Mouse (Mus musculus): ENCODE results near the gene Megf11. TPM values are rescaled to one million over a fixed set of nuclear protein-coding genes. Genes with fewer than 3 reads are reported as not detected.
A peak's percentile ranks its signal among the peaks of the same experiment; 100 is the strongest.

Gene Megf11
- total and polyA plus RNA-seq, 3 experiments: 0.08 to 0.93 TPM; not detected in 1

DNA sequence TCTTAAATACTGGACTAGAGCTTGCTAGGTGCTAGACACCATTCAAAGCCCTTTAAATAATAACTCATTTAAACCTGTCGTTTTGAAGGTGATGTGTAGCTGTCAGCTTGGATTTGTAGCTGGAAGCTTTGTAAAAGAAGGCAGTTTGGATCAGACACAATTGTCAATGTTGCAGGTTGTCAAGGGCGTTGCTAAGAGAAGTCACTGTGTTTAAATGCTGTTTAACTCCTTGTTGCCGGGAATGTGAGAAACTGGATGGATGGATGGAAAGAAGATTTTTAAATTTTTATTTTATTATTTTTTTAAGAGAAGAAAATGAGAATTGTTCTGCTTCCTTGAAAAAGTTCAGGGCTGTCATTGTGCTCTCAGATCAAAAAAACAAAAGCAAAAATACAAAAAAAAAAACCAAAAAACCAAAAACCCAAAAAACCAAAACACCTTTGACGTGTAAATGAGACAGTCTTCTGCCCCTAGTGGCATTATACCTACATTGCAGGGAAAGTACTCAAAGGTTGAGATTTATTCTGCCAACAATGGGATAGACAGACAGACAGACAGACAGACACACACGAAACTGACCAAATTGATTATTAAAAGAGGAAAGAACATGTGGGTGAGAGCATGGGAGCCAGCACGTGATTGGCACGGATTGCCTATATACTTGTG lies 227.7 kb downstream of the Megf11 start:
- TF ChIP-seq ZKSCAN1 (IDR thresholded peaks at IDR 0.05; ENCODE audit: low read depth, low read length) (peak; percentile 85), HCFC1 (IDR thresholded peaks at IDR 0.05; ENCODE audit: low read depth, low read length) (no peak), UBTF (IDR thresholded peaks at IDR 0.05; ENCODE audit: borderline replicate concordance, insufficient read depth, low read depth, low read length) (no peak), SMC3 (IDR thresholded peaks at IDR 0.05; ENCODE audit: low read depth, low read length) (peak; percentile 60), ZC3H11A (IDR thresholded peaks at IDR 0.05; ENCODE audit: low read depth, low read length) (peak; percentile 40), ELF1 (IDR thresholded peaks at IDR 0.05; ENCODE audit: low read depth, low read length) (no peak), SIN3A (IDR thresholded peaks at IDR 0.05; ENCODE audit: low read length) (no peak), POLR2AphosphoS2 (IDR thresholded peaks at IDR 0.05; ENCODE audit: low read length) (no peak), ZNF384 (IDR thresholded peaks at IDR 0.05; ENCODE audit: low read depth, low read length) (peak; percentile 27; the same call in 1 of the 2 replicates), E2F4 (IDR thresholded peaks at IDR 0.05; ENCODE audit: borderline replicate concordance, low read depth, low read length) (no peak), RAD21 (IDR thresholded peaks at IDR 0.05; ENCODE audit: low read depth, low read length) (peak; percentile 45), MAZ (IDR thresholded peaks at IDR 0.05; ENCODE audit: low read depth, low read length) (no peak), GATA1 (IDR thresholded peaks at IDR 0.05; ENCODE audit: low read depth, low read length) (no peak), TAL1 (IDR thresholded peaks at IDR 0.05; ENCODE audit: low read length) (no peak), CTCF (IDR thresholded peaks at IDR 0.05 in 2 of 3, conservative IDR thresholded peaks at IDR 0.05 in 1 of 3; ENCODE audit: control insufficient read depth in 1 of 3, insufficient read depth in 1 of 3, low read depth in 2 of 3, low read length in 3 of 3, poor library complexity in 1 of 3, severe bottlenecking in 1 of 3) (peak in 2 of 3 experiments; percentile 46 to 64; a peak in 4 of 6 replicates), NELFE (IDR thresholded peaks at IDR 0.05; ENCODE audit: low read depth, low read length) (no peak), BHLHE40 (IDR thresholded peaks at IDR 0.05; ENCODE audit: borderline replicate concordance, low read depth, low read length) (no peak), POLR2AphosphoS5 (IDR thresholded peaks at IDR 0.05; ENCODE audit: borderline replicate concordance, low read depth, low read length) (no peak), ZMIZ1 (IDR thresholded peaks at IDR 0.05; ENCODE audit: low read depth, low read length) (no peak), MYB (IDR thresholded peaks at IDR 0.05; ENCODE audit: low read depth, low read length) (no peak), GABPA (IDR thresholded peaks at IDR 0.05; ENCODE audit: low read depth, low read length) (no peak), MEF2A (IDR thresholded peaks at IDR 0.05; ENCODE audit: extremely low read depth, insufficient replicate concordance, low read depth, low read length, poor library complexity, severe bottlenecking) (no peak), NRF1 (IDR thresholded peaks at IDR 0.05; ENCODE audit: insufficient read depth, low read depth, low read length, poor library complexity, severe bottlenecking) (no peak), USF2 (IDR thresholded peaks at IDR 0.05; ENCODE audit: borderline replicate concordance in 1 of 2, insufficient read depth in 1 of 2, low read depth in 1 of 2, low read length in 2 of 2) (no peak), RCOR1 (IDR thresholded peaks at IDR 0.05; ENCODE audit: low read depth, low read length) (peak; percentile 45; the same call in 1 of the 2 replicates), KAT2A (conservative IDR thresholded peaks at IDR 0.05; ENCODE audit: low read depth, low read length) (no peak), EP300 (IDR thresholded peaks at IDR 0.05; ENCODE audit: low read depth in 1 of 2, low read length in 2 of 2) (no peak), JUND (IDR thresholded peaks at IDR 0.05; ENCODE audit: low read depth, low read length) (no peak), CHD2 (IDR thresholded peaks at IDR 0.05; ENCODE audit: low read length) (no peak), MAFK (IDR thresholded peaks at IDR 0.05; ENCODE audit: borderline replicate concordance, low read depth, low read length) (no peak), MXI1 (IDR thresholded peaks at IDR 0.05; ENCODE audit: low read depth, low read length) (no peak), MAX (IDR thresholded peaks at IDR 0.05; ENCODE audit: low read length) (no peak)
- Histone ChIP-seq H3K9me3 (replicated peaks; ENCODE audit: insufficient read depth, low read length) (no peaks in the 10 kb centered on the region), H3K4me1 (ENCODE audit: control insufficient read depth in 1 of 2, insufficient read depth in 2 of 2, low read length in 2 of 2) (no peaks in the 10 kb centered on the region), H3K9ac (ENCODE audit: control insufficient read depth, low read depth, low read length, poor library complexity, severe bottlenecking) (no peak overlapping the region), H3K27ac (ENCODE audit: control insufficient read depth, low read depth, low read length) (no peak overlapping the region), H3K4me3 (ENCODE audit: control insufficient read depth in 1 of 2, insufficient read depth in 1 of 2, low read depth in 2 of 2, low read length in 2 of 2) (no peak overlapping the region), H3K36me3 (ENCODE audit: control insufficient read depth in 1 of 2, insufficient read depth in 2 of 2, low read length in 2 of 2) (no peaks in the 10 kb centered on the region), H3K79me2 (ENCODE audit: control insufficient read depth, insufficient read depth, low read length, poor library complexity) (no peaks in the 10 kb centered on the region), H3K27me3 (ENCODE audit: control insufficient read depth in 1 of 2, insufficient read depth in 2 of 2, low read length in 2 of 2) (peaks cover 0 to 3% of the 10 kb centered on the region in 2 experiments; a peak in 2 of 4 replicates)
- DNase-seq (ENCODE audit: low read depth, low spot score): peak; percentile 48
